Mouse (Mus musculus) ES-Bruce4 (cell line): ENCODE measurements around the gene H2afj. TPM values are rescaled to one million over a fixed set of nuclear protein-coding genes. Genes with fewer than 3 reads are reported as not detected.

ENCODE experiments used
- H3K27ac ChIP-seq: 2 replicates; pipeline ENCODE4 v1.5.1; 2012; ENCODE audit warnings: low read length, inconsistent platforms; ENCODE audit not compliant: insufficient read depth
- H3K27me3 ChIP-seq: 2 replicates; pipeline ENCODE4 v1.6.1; 2012; ENCODE audit warnings: mild to moderate bottlenecking, low read length, inconsistent platforms; ENCODE audit not compliant: control insufficient read depth, poor library complexity, insufficient read depth, severe bottlenecking
- H3K36me3 ChIP-seq: 2 replicates; pipeline ENCODE4 v1.6.1; 2012; ENCODE audit warnings: inconsistent platforms, mild to moderate bottlenecking, low read length, moderate library complexity; ENCODE audit not compliant: control insufficient read depth, poor library complexity, insufficient read depth, severe bottlenecking
- H3K4me1 ChIP-seq: one replicate; pipeline ENCODE4 v1.8.1; 2011; ENCODE audit warnings: low read length; ENCODE audit not compliant: control insufficient read depth, insufficient read depth
- H3K4me3 ChIP-seq: 2 replicates; pipeline ENCODE4 v1.5.1; 2011; ENCODE audit warnings: low read depth, mild to moderate bottlenecking, low read length
- H3K9ac ChIP-seq: 2 replicates; pipeline ENCODE4 v1.6.1; 2012; ENCODE audit warnings: low read depth, mild to moderate bottlenecking, inconsistent platforms; ENCODE audit not compliant: poor library complexity, severe bottlenecking
- H3K9me3 ChIP-seq: replicated peaks from 2 replicates; pipeline ENCODE4 v1.6.1; 2012; ENCODE audit warnings: mild to moderate bottlenecking, low read length, inconsistent platforms; ENCODE audit not compliant: control insufficient read depth, poor library complexity, insufficient read depth, severe bottlenecking
- CTCF ChIP-seq: IDR thresholded peaks from one replicate; pipeline ENCODE4 v1.8.1; 2011; ENCODE audit warnings: low read depth, low read length
- EP300 ChIP-seq: IDR thresholded peaks from 2 replicates; pipeline ENCODE4 v1.6.1; 2011; ENCODE audit warnings: low read depth, low read length; ENCODE audit not compliant: insufficient read depth
- POLR2A ChIP-seq: IDR thresholded peaks from one replicate; pipeline ENCODE4 v1.8.1; 2011; ENCODE audit warnings: low read length; ENCODE audit not compliant: insufficient read depth
- polyA plus RNA-seq: library from polyadenylated mRNA; stranded (reverse); fragments of >200 nt; gene quantifications from 2 replicates; pipeline ENCODE4 v1.2.4, GENCODE M21; 2011; ENCODE audit warnings: low read depth; ENCODE audit not compliant: missing spikeins, insufficient read depth, insufficient read length

H2afj gene
- polyA plus RNA-seq, 1 experiment, result 34.3 TPM

GRCm38 (mm10) chr6:136816826-136817225 is 8.8 kb downstream of the H2afj start:
- no peak for TF ChIP-seq CTCF
- no peak for TF ChIP-seq EP300
- TF ChIP-seq POLR2A, result no peak
- Histone ChIP-seq H3K27me3 (no peaks in the 10 kb centered on the region), H3K4me3 (no peak overlapping the region), H3K9ac (no peak overlapping the region), H3K9me3 (no peaks in the 10 kb centered on the region), H3K36me3 (peaks cover 77% of the 10 kb centered on the region), H3K27ac (no peak overlapping the region), H3K4me1 (peaks cover 2% of the 10 kb centered on the region)

- H3K27ac ChIP-seq, result no peak overlapping the region
- H3K4me3 ChIP-seq, result no peak overlapping the region
- no peaks in the 10 kb centered on the region for H3K9me3 ChIP-seq
- H3K27me3 ChIP-seq, result no peaks in the 10 kb centered on the region
- H3K4me1 ChIP-seq, result no peaks in the 10 kb centered on the region
- no peak overlapping the region for H3K9ac ChIP-seq
- peaks cover 83% of the 10 kb centered on the region for H3K36me3 ChIP-seq
- no peak for TF ChIP-seq EP300
Observed at GRCm38 (mm10) chr6:136817549-136817948, 9.5 kb downstream of the H2afj start.

DNA sequence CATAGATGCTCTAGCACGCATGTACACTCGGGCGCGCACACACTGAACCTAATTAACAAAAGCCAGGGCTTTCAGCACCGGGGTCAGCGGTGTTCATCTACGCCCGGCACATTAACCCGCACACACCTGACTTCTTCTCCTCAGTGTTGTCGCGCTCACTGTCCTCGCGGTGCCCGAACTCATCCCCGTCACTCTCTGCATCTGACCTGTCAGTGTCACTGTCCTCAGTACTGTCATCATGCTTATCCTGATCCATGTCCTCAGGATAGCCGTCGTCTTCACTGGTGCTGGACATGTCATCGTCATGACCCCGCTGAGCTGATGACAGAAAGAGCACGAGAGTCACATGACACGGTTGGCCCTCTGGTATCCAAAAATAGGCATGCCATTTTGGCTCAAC is 12.3 kb downstream of the H2afj start:
- TF ChIP-seq EP300 (no peak), POLR2A (no peak), CTCF (no peak)
- no peaks in the 10 kb centered on the region for H3K27me3 ChIP-seq
- no peak overlapping the region for H3K9ac ChIP-seq
- H3K27ac ChIP-seq, result no peak overlapping the region
- H3K4me1 ChIP-seq, result no peaks in the 10 kb centered on the region
- peaks cover 88% of the 10 kb centered on the region for H3K36me3 ChIP-seq
- H3K4me3 ChIP-seq, result no peak overlapping the region
- no peaks in the 10 kb centered on the region for H3K9me3 ChIP-seq

DNA sequence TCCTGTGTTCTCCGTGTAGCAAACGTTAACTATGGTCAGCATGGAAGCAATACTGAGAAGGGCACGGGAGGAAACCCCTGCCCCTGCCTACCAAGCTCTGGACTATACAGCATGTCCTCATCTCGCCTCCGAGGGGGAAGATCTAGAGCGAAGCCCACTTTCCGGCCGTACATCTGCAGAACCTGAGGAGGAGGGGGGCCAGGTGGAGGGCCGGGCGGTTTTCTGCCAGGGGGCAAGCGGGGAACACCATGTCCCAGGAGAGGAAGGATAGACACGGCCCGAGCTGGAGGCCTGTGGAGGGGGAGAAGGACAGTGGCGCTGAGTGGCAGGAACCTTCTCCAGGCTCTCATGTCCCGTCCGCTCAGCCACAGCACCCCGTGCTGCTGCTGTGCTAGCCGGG is 13.0 kb downstream of the H2afj start:
- Histone ChIP-seq H3K4me3 (no peak overlapping the region), H3K27me3 (no peaks in the 10 kb centered on the region), H3K27ac (no peak overlapping the region), H3K4me1 (no peaks in the 10 kb centered on the region), H3K9ac (no peak overlapping the region), H3K9me3 (no peaks in the 10 kb centered on the region), H3K36me3 (peaks cover 86% of the 10 kb centered on the region)
- TF ChIP-seq CTCF, result no peak
- no peak for TF ChIP-seq POLR2A

DNA sequence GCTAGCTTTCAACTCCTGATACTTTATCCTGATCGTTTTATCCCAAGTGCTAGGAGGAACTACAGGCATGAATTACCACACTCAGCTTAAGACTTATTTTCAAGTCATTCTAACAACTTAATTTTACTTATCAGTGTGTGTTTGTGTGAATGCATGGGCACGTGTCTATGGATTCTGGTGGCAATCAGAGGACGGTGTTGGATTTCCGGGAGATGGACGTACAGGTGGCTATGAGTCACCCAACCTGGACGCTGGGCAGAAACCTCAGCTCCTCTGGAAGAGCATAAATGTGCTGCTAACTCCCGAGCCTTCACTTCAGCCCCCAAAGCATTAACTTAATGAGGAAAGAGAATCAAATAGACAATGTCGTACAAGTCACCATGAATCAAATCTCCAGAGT is 16.9 kb downstream of the H2afj start:
- no peak overlapping the region for H3K9ac ChIP-seq
- TF ChIP-seq EP300 (no peak), CTCF (no peak), POLR2A (no peak)
- H3K36me3 ChIP-seq, result peaks cover 52% of the 10 kb centered on the region
- no peak overlapping the region for H3K4me3 ChIP-seq
- H3K9me3 ChIP-seq, result no peaks in the 10 kb centered on the region
- H3K27ac ChIP-seq, result no peak overlapping the region
- H3K4me1 ChIP-seq, result no peaks in the 10 kb centered on the region
- H3K27me3 ChIP-seq, result no peaks in the 10 kb centered on the region

DNA sequence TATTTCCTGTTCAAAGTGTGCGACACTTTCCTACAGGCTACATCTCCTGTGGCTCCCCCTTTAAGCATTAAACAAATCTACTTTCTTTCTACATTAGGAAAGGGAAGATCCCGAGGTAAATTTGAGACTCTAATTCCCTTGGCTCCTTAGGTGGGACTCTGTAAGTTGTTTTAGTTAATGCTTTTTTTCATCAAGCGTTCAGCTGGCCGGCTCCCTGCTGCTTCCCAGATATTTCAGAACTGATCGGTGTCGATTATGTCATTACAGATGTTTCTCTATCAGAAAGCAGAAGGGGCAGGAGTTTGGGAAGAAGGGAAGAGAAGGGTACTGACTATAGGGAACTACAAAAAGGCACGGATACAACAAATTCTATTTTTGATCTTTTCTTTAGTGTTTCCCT is 19.1 kb downstream of the H2afj start:
- TF ChIP-seq POLR2A (no peak), CTCF (no peak), EP300 (no peak)
- Histone ChIP-seq H3K9ac (peak overlapping the region; percentile 98), H3K4me1 (no peaks in the 10 kb centered on the region), H3K27ac (0 out of 2 replicates have a peak overlapping the region, but pooled peaks have one; percentile 51), H3K36me3 (peaks cover 31% of the 10 kb centered on the region), H3K9me3 (no peaks in the 10 kb centered on the region), H3K27me3 (no peaks in the 10 kb centered on the region), H3K4me3 (peak overlapping the region; percentile 99)
